Mouse (Mus musculus): ENCODE results near the gene Nxn.

Gene Nxn

GRCm38 (mm10) chr11:76363178-76363577 lies 35.8 kb downstream of the Nxn start:
- DNase-seq (ENCODE audit: low spot score): no peak

- no peak for DNase-seq (ENCODE audit: low spot score)
Observed at GRCm38 (mm10) chr11:76361422-76361821, 37.5 kb downstream of the Nxn start.

DNA sequence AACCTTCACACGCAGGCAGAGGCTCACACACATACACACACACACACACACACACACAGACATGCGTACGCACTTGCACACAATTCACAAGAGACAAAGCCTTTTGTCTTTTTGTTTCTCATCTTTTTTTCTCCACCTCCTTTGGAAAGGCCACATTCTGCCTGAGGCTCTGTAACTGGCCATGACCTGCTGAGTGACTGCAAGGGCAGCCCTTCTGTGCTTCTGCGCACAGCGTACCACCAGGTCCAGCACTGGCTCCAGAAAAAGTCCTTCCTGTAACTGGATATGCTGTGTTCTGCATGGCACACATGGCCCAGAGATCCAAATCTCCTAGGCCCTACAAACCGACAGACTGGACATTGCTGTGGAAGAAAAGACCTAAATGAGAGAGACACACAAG lies 38.7 kb downstream of the Nxn start:
- no peak for DNase-seq (ENCODE audit: low spot score)

DNA sequence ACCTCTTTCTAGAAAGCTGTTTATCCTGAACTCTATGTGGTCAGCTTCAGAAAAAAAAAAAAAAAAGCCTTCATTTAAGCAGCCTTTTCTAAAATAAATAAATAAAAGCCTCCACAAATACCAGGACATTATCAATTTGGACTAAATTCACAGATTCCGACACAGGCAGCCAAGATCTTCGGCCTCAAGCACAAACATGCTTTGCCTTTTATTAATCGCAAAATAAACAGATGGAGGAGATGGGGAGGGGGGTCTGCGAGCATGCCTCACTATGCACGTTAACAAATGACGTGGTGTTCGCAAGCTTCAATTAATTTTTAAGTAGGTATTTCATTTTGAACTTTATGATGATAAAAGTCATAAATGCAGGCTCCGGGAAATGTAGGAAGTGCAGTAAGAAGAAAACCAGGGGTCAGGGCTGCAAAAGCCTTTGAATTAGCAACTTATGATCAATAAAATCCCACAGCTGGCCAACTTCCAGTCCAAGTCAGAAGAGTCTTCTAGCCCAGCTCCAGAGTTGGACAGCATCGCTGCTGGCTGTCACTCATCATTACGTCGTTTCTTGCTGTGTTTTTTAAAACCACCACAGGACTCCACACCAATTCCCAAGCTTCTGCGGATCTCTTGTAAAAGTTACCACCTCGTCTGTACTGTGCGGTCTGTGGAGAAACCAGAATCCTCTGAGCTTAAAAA lies 40.2 kb downstream of the Nxn start:
- no peak for DNase-seq (ENCODE audit: low spot score)

- DNase-seq (ENCODE audit: low spot score): no peak
Observed at GRCm38 (mm10) chr11:76357464-76357863, 41.5 kb downstream of the Nxn start.

DNA sequence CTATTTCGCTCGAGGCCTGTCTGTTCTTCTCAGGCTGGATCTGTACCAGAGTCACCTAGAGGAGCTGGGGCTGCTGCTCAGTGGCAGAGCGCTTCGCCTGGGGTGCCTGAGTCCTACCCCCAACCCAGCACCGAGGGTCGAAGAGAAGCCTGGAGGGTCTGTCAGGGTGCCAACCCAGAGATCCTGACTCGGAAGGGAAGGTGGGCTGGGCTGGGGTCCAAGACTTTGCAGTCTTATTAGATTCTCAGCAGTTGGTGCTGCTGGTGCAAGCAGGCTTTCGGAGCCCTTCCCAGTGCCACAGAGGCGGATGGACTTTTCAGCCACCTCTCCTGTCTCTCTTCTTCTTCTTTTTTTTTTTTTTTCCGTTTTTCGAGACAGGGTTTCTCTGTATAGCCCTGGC lies 42.8 kb downstream of the Nxn start:
- DNase-seq (ENCODE audit: low spot score): no peak

GRCm38 (mm10) chr11:76355425-76355824 lies 43.5 kb downstream of the Nxn start:
- DNase-seq (ENCODE audit: low spot score): no peak

GRCm38 (mm10) chr11:76352861-76353558 lies 45.9 kb downstream of the Nxn start:
- no peak for DNase-seq (ENCODE audit: low spot score)

DNA sequence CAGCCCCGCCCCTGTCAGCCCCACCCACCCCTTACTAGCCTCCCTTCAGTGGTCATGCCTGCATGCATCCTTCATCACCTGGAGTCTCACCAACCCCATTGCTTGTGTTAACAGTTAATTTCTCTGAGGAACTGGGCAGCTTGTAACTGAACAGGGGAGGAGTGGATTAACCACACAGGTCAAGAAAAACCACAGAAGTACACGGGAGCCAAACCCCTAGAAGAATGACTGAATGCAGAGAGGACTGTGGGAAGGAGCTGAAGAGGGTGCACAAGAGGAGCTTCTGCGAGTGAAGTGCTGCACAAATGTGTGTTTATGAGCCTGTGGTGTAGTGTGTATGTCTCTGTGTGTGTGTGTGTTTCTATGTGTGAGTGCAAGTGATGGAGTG lies 47.3 kb downstream of the Nxn start:
- no peak for DNase-seq (ENCODE audit: low spot score)

GRCm38 (mm10) chr11:76350931-76351623 lies 47.9 kb downstream of the Nxn start:
- DNase-seq (ENCODE audit: low spot score): no peak

- no peak for DNase-seq (ENCODE audit: low spot score)
Observed at GRCm38 (mm10) chr11:76349833-76350232, 49.1 kb downstream of the Nxn start.

DNA sequence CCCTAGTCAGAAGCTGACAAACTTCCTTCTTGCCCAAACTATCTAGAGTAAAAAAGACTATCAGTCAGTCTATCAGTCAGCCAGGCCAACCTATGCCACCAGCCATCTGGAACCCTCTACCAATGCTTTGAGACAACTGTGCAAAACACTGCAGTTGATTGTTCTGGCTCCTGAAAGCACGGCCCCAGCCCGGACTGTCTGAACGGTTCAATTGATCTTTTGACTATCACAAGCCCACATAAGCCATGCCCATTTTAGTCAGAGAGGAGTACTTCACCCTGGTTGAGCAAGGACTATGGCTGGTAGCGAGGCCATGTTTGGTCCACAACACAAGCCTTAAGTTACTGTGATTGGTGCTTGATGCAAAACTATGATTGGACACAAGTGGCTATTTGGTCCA lies 51.4 kb downstream of the Nxn start:
- DNase-seq (ENCODE audit: low spot score): no peak

GRCm38 (mm10) chr11:76343031-76343430 lies 55.9 kb downstream of the Nxn start:
- no peak for DNase-seq (ENCODE audit: low spot score)

- no peak for DNase-seq (ENCODE audit: low spot score)
Observed at GRCm38 (mm10) chr11:76341884-76342645, 56.9 kb downstream of the Nxn start.

GRCm38 (mm10) chr11:76341163-76341562 lies 57.8 kb downstream of the Nxn start:
- DNase-seq (ENCODE audit: low spot score): no peak

- no peak for DNase-seq (ENCODE audit: low spot score)
Observed at GRCm38 (mm10) chr11:76339830-76340229, 59.1 kb downstream of the Nxn start.

DNA sequence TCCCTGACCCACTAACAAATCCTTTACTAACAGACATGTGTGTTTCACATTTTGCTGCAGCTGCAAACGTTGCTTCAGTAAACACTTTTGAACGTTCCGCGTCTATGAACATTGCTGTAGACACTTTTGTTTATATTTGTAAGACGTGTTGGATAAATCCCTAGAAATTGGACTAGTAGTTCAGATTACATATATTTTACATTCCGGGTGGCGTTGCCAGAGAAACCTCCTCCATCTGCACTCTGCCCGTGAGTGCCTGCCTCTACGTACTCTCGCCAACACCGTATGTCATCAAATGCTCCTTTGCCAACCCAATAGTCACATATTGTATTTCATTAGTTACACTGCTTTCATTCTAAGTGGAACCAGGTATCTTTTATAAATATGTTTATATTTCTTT lies 59.8 kb downstream of the Nxn start:
- DNase-seq (ENCODE audit: low spot score): no peak

DNA sequence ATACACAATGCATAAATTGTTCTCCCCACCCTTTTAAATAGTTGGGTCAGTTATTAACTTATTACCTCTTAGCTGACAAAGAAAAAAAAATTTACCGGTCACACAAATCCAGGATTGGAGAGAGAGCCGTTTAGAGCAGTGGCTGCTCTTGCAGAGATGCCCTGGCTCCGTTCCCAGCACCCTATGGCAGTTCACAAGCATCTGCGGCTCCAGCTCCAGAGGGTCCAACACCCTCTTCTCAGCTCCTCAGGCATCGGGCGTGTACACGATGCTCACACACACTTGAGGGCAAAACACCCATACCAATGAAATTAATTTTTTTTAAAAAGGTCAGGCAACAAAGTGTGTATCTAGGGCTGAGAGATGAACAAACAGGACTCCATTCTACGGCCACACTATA lies 60.3 kb downstream of the Nxn start:
- DNase-seq (ENCODE audit: low spot score): no peak

DNA sequence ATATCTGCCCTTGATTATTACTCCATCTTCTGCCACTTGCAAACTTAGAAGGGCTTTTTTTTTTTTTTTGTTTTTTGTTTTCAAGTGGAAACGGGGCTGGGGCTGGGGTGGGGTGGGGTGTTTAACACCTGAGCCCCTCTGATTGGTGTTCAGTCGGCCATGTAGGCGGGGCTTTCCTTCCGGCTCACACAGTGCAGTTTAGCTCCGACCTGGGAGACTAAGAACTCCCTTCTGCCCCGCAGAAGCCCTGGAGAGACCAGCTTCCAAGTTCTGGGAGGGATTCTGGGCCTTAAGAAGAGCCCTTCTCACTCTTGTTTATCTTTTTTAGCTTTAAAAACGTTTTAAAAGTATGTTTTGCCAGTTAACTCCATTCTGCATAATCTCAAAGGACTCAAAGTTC lies 61.2 kb downstream of the Nxn start:
- DNase-seq (ENCODE audit: low spot score): no peak

GRCm38 (mm10) chr11:76337236-76337635 lies 61.7 kb downstream of the Nxn start:
- no peak for DNase-seq (ENCODE audit: low spot score)

- no peak for DNase-seq (ENCODE audit: low spot score)
Observed at GRCm38 (mm10) chr11:76336224-76336623, 62.7 kb downstream of the Nxn start.

- DNase-seq (ENCODE audit: low spot score): no peak
Observed at GRCm38 (mm10) chr11:76334966-76335365, 64.0 kb downstream of the Nxn start.

GRCm38 (mm10) chr11:76332240-76332639 lies 66.7 kb downstream of the Nxn start:
- DNase-seq (ENCODE audit: low spot score): no peak

All from lung, postnatal 25 days (tissue).